Mouse (Mus musculus): ENCODE data around the gene Klf4.

The Klf4 gene

DNA sequence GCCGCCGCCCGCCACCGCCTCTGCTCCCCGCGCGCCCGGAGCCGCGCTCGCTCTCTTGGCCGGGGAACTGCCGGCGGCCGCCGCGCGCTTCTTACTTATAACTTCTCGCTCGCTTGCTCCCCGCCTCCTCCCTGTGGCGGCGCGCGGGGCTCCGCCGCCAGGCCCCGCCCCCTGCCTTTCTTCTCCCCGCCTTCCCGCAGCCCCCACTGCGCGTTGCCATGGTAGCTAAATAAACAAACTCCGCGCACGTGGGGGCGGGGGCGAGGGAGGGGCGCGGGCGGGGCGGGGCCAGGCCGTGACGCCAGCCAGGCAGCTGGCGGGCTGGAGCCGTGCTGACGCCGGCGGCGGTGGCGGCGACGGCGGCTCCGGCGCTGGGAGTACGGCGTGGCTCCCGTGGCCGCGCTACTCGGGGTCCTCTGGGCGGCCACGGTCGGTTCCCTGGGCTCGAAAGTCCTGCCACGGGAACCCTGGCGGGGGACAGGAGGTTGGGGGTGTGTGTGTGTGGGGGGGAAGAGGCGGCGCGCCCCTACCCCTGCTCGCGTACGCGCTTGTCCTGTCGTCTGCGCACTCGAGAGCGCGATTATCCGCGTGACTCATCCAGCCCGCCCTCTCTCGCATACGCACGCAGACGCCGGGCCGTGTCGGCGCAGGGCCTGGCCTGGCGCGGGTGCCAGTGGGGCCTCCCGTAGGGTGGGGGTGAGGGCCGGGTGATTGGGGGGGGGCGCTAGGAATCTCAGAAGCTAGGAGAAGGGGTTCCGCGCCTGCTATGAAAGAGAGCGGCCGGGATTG lies at the start of gene Klf4:
Gene Klf4 (minus strand): TSS at position 60 of the 789 bp plus-strand sequence.
- peak; percentile 84 to 92 for DNase-seq

DNA sequence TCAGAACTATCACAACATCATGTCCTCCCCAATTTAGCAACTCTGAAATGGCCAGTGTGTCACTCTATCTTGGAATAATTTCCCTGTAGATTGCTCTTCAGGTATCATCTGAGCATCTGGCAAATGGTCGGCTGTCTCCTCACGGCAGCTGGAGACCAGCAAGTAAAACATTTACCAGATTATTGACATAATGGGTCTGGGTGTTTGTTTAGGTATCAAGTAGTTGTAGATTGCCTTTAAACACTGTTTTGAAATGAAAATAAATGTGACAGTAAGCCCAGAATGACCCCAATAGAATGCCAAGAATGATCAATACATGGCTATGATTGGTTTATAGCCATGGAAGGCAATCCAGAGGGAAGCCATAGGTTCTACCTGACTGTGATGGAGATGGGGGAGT lies 39.2 kb upstream of the Klf4 start:
- DNase-seq: no peak

GRCm38 (mm10) chr4:55567986-55568385 lies 35.7 kb upstream of the Klf4 start:
- peak in 1 of 2 experiments; percentile 6 for DNase-seq

- peak; percentile 20 to 47 for DNase-seq
Measured at GRCm38 (mm10) chr4:55567575-55567974, 35.3 kb upstream of the Klf4 start.

DNA sequence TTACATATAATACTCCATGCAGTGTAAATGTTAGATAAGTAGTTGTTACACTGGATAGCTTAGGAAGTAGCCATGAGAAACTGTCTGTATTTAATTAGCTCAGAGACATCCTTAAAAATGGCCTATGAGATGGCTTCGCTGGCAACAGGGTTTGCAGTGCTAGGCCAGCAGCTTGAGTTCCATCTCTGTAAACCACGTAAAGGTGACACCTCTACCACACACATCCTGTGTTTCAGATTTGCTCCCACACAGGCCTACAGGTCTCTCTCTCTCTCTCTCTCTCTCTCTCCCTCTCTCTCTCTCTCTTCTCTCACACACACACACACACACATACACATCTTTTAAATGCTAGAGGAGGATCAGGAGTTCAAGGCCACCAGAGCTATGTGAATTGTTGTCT lies 32.1 kb upstream of the Klf4 start:
- DNase-seq: no peak

DNA sequence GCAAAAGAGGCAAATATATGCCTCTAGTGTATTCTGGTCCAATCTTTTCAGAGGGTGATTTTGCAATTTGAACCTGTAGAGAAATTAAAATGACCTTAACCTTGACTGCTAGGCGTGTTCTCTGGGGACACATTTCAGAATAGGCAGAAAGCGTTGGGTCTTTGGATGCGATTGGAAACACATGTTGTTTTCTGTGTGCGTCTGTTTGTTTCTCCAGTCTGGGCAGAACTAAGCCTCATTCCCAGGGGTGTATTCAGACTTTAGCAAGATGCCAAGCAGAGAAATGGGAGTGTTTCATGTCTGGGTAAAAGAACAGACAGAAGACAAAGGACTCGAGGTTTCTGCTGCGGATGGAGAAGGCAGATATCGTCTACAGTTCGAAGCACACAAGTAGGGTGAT lies 30.8 kb upstream of the Klf4 start:
- DNase-seq: peak; percentile 12 to 17

GRCm38 (mm10) chr4:55562062-55562461 lies 29.8 kb upstream of the Klf4 start:
- DNase-seq: peak; percentile 70 to 78

DNA sequence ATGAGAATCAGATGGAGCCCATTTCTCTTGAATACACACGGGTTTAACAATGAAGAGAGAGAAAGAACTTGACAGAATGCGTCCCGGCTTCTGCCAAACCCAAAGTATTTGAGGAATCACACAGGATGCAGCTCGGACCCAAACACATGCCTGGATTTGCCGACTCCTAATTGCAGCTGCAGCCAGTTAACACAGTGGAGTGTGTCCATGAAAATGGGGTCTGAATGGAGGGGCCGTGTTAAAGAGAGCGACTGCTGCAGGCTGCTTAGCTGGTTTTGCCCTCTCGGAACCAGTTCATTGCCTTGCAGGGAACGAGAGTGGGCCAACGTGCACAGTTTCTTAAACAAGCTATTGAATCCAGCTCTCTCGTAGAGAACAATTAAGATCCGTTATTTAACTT lies 14.6 kb upstream of the Klf4 start:
- no peak for DNase-seq

DNA sequence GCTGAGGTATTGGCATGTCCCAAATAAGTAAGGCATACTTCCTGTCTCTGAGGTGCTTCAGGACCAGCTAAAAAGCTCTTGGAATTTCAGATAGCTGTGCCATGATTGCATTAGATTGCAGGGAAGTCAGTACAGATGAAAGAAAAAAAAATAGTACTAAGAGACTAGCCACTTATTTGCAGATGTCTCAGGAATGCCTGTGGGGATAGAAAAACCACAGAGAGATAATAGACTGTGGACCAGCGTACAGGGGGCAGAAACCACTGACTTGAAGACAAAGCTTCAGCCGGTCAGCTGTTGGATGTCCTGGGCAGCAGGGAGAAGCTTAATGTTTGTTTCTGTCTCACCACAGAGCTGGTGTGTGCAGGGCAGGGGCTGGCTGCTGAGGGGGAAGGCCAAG lies 10.5 kb upstream of the Klf4 start:
- no peak for DNase-seq

DNA sequence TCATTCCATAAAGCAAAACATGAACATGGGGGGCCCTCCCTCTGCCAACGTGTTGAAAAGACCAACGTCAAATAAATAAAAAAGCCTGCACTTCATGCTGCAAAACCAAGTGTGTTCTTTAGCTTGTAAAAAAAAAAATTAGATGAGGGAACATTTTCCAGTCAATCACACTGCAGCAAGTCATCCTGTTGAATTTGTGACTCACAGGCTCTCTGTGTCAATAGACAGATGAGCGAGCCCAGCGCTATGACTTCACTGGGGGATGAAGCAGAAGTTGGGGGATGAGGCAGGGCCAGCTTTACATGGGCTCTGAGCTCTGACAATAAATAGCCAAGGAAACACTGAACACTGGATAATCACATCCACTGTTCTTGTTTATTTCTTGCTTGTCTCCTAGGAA lies 9.4 kb upstream of the Klf4 start:
- no peak for DNase-seq

DNA sequence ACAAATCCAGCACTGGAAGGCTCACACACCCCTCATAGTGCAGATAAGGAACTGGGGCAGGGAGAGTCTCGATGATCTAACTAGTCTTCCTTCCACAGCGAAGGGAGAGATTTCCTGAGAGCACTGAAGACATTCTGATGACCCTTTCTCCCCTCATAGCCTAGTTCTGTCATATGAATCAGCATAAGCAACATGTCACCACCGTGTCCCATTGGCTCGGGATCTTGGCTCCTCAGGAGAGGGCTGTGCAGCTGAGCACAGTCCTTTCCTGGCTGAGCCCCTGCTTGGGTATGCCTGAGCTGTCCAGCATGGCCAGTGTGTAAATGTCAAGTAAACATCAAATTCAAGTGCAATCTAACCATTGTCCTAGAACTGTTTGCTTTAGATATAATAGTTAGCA lies 9.0 kb upstream of the Klf4 start:
- DNase-seq: no peak

DNA sequence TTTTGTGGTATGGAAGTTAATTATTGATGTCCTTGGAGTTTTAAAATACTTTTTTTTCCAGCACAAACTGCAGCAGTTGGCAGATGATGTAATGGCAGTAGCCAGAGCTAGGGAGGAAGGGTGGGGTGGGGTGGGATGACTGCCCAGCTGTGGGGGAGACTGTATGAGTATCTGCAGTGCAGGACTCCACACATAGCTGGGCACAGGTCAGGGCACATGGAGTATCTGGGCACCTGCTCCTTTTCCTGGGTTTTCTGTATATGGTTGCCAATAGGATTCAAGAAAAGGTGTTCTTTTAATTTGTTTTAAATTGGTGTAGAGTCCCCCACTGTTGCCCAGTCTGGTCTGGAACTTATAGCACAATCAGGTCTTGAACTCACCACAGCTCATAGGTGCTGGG lies 2.7 kb upstream of the Klf4 start:
- no peak for DNase-seq

DNA sequence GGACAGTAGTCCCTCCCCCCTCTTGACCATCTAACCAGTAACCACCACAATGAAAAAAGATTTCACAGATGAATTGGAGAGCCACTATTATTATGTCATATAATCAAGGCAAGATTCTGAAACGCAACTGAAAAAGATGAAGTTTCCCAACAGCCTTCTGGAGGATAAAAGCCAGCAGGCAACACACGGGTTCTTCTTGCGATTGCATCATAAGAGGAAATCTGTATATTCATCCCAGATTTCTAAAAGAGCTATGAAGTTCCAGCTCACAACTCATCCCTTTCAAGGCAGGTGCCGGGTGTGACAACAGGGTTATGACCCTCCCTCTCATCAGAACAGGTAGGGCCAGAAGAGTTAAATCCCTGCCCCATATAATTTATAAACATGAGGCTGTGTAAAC lies 2.2 kb upstream of the Klf4 start:
- DNase-seq: no peak

- DNase-seq: peak in 1 of 2 experiments; percentile 13
Measured at GRCm38 (mm10) chr4:55533803-55534254, 1.6 kb upstream of the Klf4 start.

DNA sequence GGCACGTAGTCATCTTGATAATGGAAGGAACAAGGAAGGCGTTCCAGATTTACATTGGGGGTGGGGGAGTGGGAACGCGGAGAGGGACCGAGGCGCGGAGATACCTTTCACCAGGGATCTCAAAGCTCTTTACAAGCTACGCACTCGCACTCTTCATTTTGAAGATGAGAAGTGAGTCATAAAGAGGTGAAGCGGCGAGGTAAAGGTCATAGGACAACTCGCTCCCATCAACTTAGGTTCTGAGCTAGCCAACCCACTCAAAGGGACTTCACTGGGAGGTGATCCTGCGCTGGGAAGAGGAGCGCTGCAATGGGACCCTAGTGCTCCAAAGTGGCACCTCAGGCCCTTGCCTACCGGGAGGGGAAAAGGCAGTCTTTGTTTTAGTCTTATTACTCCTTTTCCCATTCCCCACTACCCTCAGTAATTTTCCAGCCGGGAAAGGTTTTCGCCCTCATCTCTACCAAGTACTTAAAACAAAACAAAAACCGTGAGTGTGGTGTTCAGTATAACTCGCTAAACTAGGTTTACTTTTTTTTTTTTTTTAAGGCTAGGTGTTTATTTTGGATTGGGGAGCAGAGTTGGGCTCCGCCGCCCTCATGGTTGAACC lies 1.0 kb upstream of the Klf4 start:
- DNase-seq: peak in 1 of 2 experiments; percentile 19

DNA sequence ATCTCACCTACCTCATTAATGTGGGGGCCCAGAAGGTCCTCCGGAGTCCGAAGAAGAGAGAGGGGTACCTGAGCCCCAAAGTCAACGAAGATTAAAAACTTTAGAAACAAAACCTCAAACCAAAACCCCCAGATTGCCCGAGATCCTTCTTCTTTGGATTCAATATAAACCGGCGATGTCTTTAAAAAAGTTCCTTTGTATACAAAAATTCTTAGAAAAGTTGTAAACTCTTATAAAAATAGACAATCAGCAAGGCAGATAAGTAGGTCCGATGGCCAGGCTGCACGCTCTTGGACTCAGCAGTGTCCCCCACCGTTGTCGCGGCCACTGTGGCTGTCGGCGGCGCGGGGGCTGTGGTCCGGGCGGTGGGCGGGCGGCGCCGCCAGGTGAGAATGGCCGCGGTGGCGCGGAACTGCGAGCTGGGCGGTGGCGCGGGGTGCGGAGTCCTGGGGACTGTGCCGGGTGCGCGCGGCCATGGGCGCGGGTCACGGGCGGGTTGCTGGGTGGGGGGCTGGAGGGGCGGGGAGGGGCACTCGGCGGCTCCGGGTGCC lies 335 bp downstream of the Klf4 start:
- DNase-seq: no peak

DNA sequence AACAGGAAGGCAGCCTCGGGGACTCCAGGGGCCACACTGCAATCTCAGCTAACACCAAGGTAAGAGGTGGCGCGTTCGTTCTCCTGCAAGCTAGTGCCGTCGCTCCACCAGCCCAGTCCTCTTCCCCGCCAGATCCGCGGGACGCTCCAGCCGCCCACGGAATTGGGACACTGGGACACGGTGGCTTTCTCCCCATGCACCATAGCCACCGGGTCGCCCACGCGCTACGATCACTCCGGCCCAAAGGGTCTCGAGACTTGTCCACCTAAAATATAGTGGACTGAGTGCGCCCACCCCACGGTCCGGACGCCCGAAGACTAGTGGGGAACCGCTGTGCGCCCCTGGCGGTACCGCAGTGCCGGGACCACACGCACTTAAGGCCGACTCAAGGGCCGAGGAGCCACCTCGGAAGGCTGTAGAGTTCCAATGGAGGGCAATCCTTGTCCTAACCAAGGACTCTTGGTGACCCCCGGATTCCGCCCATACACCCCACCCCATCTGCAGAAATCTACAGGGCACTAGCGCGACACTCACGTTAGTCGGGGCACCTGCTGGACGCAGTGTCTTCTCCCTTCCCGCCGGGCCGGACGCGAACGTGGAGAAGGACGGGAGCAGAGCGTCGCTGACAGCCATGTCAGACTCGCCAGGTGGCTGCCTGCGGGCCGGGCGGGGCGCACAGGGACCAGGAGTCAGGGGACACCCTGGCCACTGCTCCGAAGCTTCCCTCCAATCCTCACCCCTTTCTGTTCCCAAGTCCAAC lies 990 bp downstream of the Klf4 start:
- peak; percentile 32 to 33 for DNase-seq

GRCm38 (mm10) chr4:55530731-55531095 lies 1.6 kb downstream of the Klf4 start:
- DNase-seq: no peak

GRCm38 (mm10) chr4:55530236-55530635 lies 2.0 kb downstream of the Klf4 start:
- peak; percentile 64 to 76 for DNase-seq

- DNase-seq: no peak
Measured at GRCm38 (mm10) chr4:55528404-55528803, 3.9 kb downstream of the Klf4 start.

DNA sequence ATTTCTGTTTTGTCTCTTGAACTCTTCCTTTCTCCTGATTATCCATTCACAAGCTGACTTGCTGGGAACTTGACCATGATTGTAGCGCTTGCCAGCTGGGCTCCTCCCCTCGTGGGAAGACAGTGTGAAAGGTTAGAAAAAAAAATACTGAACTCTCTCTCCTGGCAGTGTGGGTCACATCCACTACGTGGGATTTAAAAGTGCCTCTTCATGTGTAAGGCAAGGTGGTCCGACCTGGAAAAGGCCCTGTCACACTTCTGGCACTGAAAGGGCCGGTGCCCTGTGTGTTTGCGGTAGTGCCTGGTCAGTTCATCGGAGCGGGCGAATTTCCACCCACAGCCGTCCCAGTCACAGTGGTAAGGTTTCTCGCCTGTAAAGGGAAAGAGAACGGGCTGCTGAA lies 4.3 kb downstream of the Klf4 start:
- no peak for DNase-seq

- peak; percentile 34 to 44 for DNase-seq
Measured at GRCm38 (mm10) chr4:55526247-55527115, 5.8 kb downstream of the Klf4 start.
